Mouse (Mus musculus) layer of hippocampus, adult 11-12 months (tissue): ENCODE results near the gene Gpn3.

Experiments used
- DNase-seq: peaks from one replicate; pipeline ENCODE4 v3.0.0; 2022; ENCODE audit warnings: low spot score

Gpn3 gene

DNA sequence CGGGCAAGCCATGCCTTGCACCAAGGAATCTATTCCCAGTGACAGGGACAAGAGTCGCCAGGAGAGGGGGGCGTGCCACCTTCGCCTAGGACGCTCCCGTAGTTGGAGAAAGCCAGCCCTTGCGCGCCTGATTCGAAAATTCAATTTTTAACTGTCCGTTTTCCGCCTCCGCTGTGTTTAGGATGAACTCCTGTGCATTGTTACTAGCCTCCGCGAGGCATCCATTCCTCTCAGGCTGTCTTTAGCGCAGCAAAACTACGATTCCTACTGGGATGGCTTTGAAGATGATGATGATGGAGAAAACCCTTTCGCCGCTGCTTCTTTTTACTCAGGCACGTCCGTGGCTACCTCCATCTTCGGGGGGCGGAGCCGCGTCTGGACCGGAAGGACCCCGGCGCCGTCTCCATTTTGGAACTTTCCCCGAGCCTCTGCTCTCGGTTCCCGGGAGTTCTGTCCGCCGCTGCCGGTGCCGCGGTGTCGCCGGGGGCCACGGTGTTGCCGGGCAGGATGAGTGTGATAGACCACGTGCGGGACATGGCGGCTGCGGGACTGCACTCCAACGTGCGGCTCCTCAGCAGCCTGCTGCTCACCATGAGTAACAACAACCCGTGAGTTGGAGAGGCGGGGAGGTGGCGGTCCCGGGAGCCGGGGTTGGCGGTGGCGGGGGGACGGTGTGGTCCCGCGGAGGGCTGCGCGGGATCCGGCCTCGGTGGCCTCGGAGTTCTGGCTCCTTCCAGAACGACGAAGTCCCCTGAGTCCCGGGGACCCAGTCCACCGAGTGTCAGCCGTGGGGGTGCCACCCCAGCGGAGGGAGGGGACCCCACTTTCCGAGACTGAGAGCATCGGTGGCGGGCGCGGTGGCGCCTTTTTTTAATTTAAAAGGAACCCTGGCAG lies 50.6 kb downstream of the Gpn3 start:
- DNase-seq, result peak; percentile 89

DNA sequence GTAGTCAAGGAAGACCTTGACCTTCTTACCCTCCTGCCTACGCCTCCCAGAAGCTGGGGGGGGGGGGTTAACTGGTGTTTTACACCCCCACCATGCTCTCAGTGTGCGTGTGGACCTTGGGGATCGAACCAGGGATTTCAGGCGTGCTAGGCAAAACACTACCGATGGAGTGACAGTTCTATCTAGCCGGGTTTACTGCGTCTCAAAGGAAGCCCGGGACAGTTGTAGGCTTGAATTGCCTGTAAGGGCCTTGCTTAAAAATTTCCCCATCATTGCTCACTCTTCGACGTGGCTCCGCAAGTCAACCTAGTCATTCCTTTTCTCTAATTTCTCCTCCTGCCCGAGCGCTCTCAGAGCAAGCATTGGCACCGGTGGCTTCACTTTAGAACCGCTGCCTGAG lies 51.4 kb downstream of the Gpn3 start:
- no peak for DNase-seq

DNA sequence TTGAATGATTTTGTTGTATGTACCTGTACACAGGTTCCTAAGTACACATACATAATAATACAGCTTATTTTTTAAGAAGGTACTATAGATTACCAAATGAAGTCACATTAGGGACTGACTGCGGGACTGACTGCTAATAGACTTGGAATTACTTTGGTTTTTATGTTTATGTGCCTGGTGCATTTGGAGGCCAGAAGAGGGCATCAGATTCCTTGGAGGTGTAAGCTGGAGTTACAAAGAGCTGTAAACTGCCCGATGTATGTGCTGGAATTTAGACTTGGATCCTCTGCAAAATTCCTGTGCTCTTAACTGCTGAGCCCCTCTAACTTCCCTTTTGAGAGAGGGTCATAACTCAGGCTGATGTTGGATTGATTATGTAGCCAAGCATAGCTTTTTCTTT lies 53.9 kb downstream of the Gpn3 start:
- no peak for DNase-seq

DNA sequence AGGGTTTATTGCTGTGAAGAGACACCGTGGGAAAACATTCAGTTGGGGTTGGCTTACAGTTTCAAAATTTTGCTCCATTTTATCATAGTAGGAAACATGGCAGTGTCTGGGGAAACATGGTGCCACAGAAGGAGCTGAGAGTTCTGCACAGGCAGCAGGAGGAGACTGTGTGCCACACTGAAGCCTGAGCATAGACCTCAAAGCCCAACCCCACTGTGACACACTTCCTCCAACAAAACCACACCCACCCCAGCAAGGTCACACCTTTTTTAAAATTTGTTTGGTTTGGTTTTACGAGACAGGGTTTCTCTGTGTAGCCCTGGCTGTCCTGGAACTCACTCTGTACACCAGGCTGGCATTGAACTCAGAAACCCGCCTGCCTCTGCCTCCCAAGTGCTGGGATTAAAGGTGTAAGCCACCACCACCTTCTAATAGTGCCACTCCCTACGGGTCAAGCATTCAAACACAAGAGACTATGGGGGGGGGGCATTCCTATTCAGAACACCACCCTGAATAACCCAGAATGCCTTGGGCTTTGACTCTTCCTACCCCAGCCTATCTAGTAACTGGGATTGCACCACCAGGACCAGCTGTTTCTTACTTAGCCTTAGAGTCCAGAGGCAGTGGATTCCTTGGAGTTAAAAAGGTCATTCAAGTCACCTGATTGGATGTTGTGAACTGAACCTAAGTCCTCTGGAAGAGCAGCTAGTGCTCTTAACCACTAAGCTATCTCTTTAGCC lies 58.5 kb downstream of the Gpn3 start:
- DNase-seq, result no peak

DNA sequence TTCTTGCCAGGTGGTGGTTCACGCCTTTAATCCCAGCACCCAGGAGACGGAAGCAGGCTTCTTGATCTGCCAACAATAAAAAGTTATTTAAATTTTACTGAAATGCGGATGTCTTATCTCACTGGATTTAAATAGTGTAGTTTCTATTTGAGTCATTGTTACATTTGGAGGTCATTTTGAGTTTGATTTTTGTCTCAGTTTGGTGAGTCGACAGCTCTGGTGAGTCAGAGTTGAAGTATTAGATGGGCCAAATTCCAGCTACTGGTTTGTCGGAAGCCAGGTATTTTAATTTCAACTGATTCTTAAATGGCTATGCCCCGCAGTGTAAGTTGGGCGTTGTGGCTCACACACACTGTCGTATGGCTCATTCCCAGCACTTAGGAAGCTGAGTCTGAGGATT lies 59.5 kb downstream of the Gpn3 start:
- no peak for DNase-seq
